Mouse (Mus musculus) hindbrain, embryonic 16.5 days (tissue): ENCODE measurements around the gene Tef. TPM values are rescaled to one million over a fixed set of nuclear protein-coding genes. Genes with fewer than 3 reads are reported as not detected.

Experiments
- ATAC-seq: fragments of 200-750 bp; cut with Nextera tagmentation; 2 replicates; pipeline ENCODE4 v1.8.0; 2017; ENCODE audit warnings: moderate TSS enrichment, moderate library complexity
- H3K27ac ChIP-seq: fragments of 300-500 bp; sonication (generic); 2 replicates; pipeline ENCODE4 v1.5.1; 2014; ENCODE audit warnings: low read depth, mild to moderate bottlenecking, control low read depth, low read length, moderate library complexity
- H3K27me3 ChIP-seq: fragments of 300-500 bp; sonication (generic); replicated peaks from 2 replicates; pipeline ENCODE4 v1.6.1; 2014; ENCODE audit warnings: low read length; ENCODE audit not compliant: control insufficient read depth, insufficient read depth
- H3K36me3 ChIP-seq: fragments of 300-500 bp; sonication (generic); 2 replicates; pipeline ENCODE4 v1.6.1; 2014; ENCODE audit warnings: mild to moderate bottlenecking, low read length, moderate library complexity, mixed read lengths; ENCODE audit not compliant: control insufficient read depth, insufficient read depth
- H3K4me1 ChIP-seq: fragments of 300-500 bp; sonication (generic); 2 replicates; pipeline ENCODE4 v1.6.1; 2014; ENCODE audit warnings: low read depth, low read length; ENCODE audit not compliant: control insufficient read depth, insufficient read depth
- H3K4me2 ChIP-seq: fragments of 300-500 bp; sonication (generic); 2 replicates; pipeline ENCODE4 v1.6.1; 2014; ENCODE audit warnings: mild to moderate bottlenecking, low read length, control low read depth, moderate library complexity
- H3K4me3 ChIP-seq: fragments of 300-500 bp; sonication (generic); 2 replicates; pipeline ENCODE4 v1.5.1; 2014; ENCODE audit warnings: mild to moderate bottlenecking, low read length, control low read depth, moderate library complexity
- H3K9ac ChIP-seq: fragments of 300-500 bp; sonication (generic); 2 replicates; pipeline ENCODE4 v1.6.1; 2014; ENCODE audit warnings: low read depth, mild to moderate bottlenecking, control low read depth, low read length, moderate library complexity
- H3K9me3 ChIP-seq: fragments of 300-500 bp; sonication (generic); 2 replicates; pipeline ENCODE4 v1.6.1; 2014; ENCODE audit warnings: mild to moderate bottlenecking, low read length, moderate library complexity; ENCODE audit not compliant: control insufficient read depth
- WGBS: fragments of 180-500 bp; shearing (Covaris S2); extraction: QIAGEN DNeasy Blood & Tissue Kit; methylation state at CpG from one replicate; pipeline ENCODE4 v1.1.7; 2014; 5-methylcytosine and 5-hydroxymethylcytosine counted together
- polyA plus RNA-seq: library from polyadenylated mRNA; unstranded; fragments of >200 nt; fragmentation: Nextera tagmentation; extraction: Ambion mirVana; gene quantifications from 2 replicates; pipeline ENCODE4 v1.2.1, GENCODE M21; 2015

Tef gene
- 22.9 and 23.1 TPM in 2 replicates for polyA plus RNA-seq

DNA sequence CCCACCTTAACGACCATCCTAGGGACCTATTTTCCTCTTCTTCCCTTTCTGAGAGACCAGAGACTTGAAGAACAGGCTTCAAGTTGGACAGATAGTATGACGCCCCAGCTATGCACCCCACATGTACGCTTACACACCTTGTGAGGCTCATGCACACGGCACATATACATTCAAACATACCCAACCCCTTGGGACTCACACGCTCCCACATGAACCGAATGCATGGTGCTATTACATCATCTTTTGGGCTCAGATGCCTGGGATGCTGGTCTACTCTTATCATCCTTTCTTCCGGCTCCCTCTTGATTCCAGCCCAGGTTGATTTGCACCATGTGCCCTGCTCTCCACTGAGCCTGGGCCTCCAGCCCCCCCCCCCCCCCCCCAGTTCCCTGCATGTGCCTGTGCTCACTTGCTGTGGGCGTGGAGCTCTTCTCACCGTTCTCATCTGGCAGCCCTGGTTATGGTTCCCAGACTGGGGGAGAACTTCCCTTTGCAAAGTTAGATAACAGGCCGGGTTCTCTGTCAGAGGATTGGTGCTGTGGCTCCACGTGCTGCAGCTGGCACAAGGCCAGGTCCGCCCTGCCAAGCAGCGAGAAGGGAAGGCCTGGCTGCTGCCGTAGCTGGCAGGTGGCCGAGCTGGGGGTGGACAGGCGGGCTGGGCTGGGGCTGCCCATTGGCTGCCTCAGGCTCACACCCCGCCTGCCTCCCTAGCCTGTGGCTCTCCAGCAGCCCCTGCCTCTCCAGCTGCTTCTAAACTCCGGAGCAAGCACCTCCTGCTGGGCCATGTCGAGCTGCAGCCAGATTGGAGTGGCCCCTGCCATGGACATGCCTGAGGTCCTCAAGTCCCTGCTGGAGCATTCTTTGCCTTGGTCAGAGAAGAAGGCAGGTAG, at the start of gene Tef:
Gene Tef, plus strand, starts transcription at position 421 of the 890 bp plus-strand sequence.
- 19% methylated on average over 19 of the region's 19 CpGs for WGBS

DNA sequence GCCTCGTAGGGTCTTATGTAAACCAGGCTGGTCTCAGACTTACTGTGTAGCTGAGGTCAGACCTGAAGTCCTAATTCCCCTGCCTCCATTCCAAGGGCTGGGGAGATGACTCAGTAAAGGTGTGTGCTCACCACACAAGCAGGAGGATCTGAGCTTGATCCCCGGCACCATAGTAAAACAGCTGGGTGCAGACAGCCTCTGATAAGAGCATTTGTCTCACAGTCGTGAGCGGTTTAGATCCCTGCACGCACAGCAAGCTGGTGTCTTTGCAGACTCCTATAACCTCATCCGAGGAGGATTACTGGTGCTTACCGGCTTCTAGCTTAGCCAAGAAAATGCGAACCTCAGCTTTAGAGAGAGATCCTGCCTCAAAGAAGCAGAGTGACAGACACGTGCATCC, 48.6 kb upstream of the Tef start:
- H3K4me2 ChIP-seq = no peak overlapping the region
- no peaks in the 10 kb centered on the region for H3K9me3 ChIP-seq
- no peaks in the 10 kb centered on the region for H3K27me3 ChIP-seq
- H3K4me3 ChIP-seq = no peak overlapping the region
- WGBS = 96% methylated on average over 9 of the region's 9 CpGs
- peaks cover 6% of the 10 kb centered on the region; the same call in 1 of the 2 replicates for H3K4me1 ChIP-seq
- H3K36me3 ChIP-seq = no peaks in the 10 kb centered on the region
- H3K27ac ChIP-seq = no peak overlapping the region
- no peak overlapping the region for H3K9ac ChIP-seq
- ATAC-seq = no peak

More for the DNA sequence above, at the start of gene Tef:
- no peaks in the 10 kb centered on the region for H3K27me3 ChIP-seq
- H3K36me3 ChIP-seq = no peaks in the 10 kb centered on the region
- ATAC-seq = peak; percentile 97
- peaks cover 22% of the 10 kb centered on the region for H3K4me1 ChIP-seq
- peak within 1 kb of the TSS; percentile 39 for H3K4me3 ChIP-seq
- H3K27ac ChIP-seq = peak within 1 kb of the TSS; percentile 73
- H3K4me2 ChIP-seq = peak within 1 kb of the TSS; percentile 67
- peak within 1 kb of the TSS; percentile 45 for H3K9ac ChIP-seq
- H3K9me3 ChIP-seq = no peaks in the 10 kb centered on the region

DNA sequence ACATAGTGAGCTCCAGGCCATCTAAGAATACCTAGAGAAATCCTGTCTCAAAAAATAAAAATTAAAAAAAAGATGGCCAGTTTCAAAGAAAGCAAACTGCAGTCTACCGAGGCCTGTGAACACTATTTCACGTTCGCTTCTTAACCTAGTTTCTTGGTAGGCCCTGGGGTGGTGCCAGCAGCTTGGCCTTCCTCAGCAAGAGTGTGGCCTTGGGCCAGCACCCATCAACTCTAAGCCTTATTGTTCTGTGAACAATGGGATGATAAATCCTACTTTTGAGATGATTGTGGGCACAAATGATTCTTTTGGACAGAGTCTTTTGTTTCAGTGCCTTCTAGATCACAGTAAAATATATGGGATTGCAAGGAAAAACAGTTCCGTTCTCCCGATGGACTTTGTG, 43.5 kb upstream of the Tef start:
- no peaks in the 10 kb centered on the region for H3K27me3 ChIP-seq
- no peak overlapping the region for H3K4me3 ChIP-seq
- no peak overlapping the region for H3K9ac ChIP-seq
- ATAC-seq = no peak
- H3K4me1 ChIP-seq = no peaks in the 10 kb centered on the region; the same call in 1 of the 2 replicates
- H3K27ac ChIP-seq = no peak overlapping the region
- no peaks in the 10 kb centered on the region for H3K36me3 ChIP-seq
- H3K4me2 ChIP-seq = no peak overlapping the region
- no peaks in the 10 kb centered on the region for H3K9me3 ChIP-seq
- WGBS = 78% methylated on average over 5 of the region's 5 CpGs

DNA sequence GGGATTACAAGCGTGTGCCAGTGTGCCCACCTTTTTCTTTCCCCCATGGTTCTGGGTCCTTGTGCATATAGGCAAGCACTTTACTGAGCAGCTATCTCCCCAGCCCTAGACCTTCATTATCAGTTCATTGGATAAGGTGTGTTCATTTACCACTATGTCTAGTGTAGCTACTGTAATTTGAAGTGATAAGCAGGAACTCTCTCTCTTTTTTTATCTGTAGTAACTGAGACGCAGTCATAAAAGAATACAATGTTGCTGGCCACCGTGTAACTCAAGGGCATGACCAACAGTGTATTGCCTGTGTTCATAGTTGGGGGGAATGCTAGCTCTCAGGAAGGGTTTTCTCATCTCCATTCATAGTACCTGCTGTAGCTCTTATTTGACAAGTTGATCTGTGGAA, 42.7 kb upstream of the Tef start:
- H3K4me3 ChIP-seq = no peak overlapping the region
- WGBS = 90% methylated on average over 3 of the region's 3 CpGs
- no peaks in the 10 kb centered on the region; the same call in 1 of the 2 replicates for H3K4me1 ChIP-seq
- no peak for ATAC-seq
- H3K9me3 ChIP-seq = no peaks in the 10 kb centered on the region
- no peak overlapping the region for H3K4me2 ChIP-seq
- H3K27me3 ChIP-seq = no peaks in the 10 kb centered on the region
- no peaks in the 10 kb centered on the region for H3K36me3 ChIP-seq
- no peak overlapping the region for H3K9ac ChIP-seq
- H3K27ac ChIP-seq = no peak overlapping the region

DNA sequence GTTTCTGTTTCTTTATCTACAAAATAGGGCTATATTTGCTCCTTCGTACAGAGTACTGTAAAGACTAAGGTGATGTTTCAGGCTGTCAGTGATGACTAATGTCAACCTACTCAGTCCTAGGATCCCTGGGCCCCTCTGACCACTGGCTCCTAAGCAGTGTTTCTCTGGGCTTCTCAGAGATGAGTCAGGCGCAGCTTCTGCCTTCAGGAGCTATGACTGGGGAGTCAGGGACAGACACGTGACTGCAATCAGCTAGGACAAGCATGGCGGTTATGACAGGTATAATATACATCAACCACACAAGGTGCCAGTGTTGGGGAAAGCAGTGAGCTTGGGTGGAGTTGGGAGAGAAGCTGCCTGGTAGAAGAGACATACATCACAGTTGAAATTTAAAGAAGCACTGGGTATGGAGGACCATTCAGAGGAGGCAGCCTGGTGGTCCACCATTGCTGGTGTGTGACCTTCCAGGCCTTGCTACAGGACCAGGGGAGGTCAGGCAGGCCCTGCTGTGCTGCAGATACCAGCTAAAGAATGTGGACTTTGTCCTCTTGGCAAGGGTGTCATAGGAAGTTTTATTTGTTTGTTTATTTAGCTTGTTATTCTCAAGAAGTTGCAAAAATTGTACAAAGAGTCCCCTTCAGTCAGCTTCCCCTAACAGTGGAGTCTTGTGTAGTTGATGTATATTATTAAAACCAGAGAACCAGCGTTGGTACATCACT, 41.7 kb upstream of the Tef start:
- no peaks in the 10 kb centered on the region; the same call in 1 of the 2 replicates for H3K4me1 ChIP-seq
- ATAC-seq = no peak
- WGBS = 94% methylated on average over 5 of the region's 5 CpGs
- H3K36me3 ChIP-seq = no peaks in the 10 kb centered on the region
- H3K4me2 ChIP-seq = no peak overlapping the region
- H3K4me3 ChIP-seq = no peak overlapping the region
- H3K27ac ChIP-seq = no peak overlapping the region
- no peak overlapping the region for H3K9ac ChIP-seq
- H3K9me3 ChIP-seq = no peaks in the 10 kb centered on the region
- H3K27me3 ChIP-seq = no peaks in the 10 kb centered on the region

DNA sequence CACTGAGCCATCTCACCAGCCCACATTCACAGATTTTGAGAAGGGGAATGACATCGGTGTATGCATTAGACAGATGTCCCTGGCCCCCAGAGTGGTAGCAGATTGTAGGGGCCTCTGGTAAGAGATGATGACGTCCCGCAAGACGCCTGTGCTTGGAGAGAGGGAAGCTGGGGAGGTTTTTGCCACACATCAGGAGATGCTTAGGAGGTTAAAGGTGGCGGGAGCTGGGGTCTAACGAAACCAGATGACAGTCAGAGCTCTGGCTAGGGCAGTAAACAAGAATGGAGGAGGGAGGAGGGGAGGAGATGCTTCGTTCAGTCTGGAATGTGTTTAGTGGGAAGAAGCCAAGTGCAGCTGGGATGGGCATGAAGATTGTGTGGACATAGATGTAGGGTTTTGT, 40.8 kb upstream of the Tef start:
- WGBS = 80% methylated on average over 7 of the region's 7 CpGs
- Histone ChIP-seq H3K27ac (no peak overlapping the region), H3K4me2 (no peak overlapping the region), H3K9me3 (no peaks in the 10 kb centered on the region), H3K4me3 (no peak overlapping the region), H3K9ac (no peak overlapping the region), H3K27me3 (no peaks in the 10 kb centered on the region), H3K4me1 (no peaks in the 10 kb centered on the region; the same call in 1 of the 2 replicates), H3K36me3 (no peaks in the 10 kb centered on the region)
- no peak for ATAC-seq

DNA sequence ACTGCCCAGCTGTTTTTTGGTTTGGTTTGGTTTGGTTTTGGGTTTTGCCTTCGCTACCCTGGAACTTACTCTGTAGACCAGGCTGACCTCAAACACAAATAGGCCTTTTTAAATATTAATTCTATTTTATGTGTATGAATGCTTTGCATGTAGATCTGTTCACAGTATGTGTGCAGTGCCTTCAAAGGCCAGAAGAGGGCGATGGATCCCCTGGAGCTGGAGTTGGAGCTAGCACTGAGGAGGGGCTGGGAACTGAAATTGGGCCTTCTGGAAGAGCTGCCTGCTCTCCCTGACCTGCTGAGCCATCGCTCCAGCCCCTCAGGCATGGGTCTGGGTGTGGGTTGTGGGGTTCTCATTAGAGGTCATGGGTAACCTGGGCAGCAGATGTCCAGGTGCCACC, 40.3 kb upstream of the Tef start:
- Histone ChIP-seq H3K27me3 (no peaks in the 10 kb centered on the region), H3K4me2 (no peak overlapping the region), H3K4me1 (no peaks in the 10 kb centered on the region; the same call in 1 of the 2 replicates), H3K9ac (no peak overlapping the region), H3K36me3 (no peaks in the 10 kb centered on the region), H3K4me3 (no peak overlapping the region), H3K27ac (no peak overlapping the region), H3K9me3 (no peaks in the 10 kb centered on the region)
- WGBS = 93% methylated on average over 3 of the region's 3 CpGs
- no peak for ATAC-seq

DNA sequence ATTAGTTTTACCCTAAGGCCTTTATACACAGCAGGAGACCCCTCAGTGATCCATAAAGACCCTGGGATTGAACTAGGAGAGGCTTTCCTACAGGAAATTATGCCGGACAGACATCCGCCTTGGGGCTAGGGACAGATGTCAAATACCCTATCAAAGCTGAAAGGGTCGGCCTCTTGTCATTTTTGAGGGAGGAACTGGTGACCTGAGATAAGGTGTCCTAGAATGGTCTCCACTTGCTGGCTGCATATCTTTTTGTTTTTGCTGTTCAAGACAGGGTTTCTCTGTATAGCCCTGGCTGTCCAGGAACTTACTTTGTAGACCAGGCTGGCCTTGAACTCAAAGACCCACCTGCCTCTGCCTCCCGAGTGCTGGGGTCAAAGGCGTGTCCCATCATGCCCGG, 37.6 kb upstream of the Tef start:
- WGBS = 89% methylated on average over 6 of the region's 6 CpGs
- Histone ChIP-seq H3K4me3 (no peak overlapping the region), H3K9ac (no peak overlapping the region), H3K36me3 (peaks cover 3% of the 10 kb centered on the region; the same call in 1 of the 2 replicates), H3K9me3 (no peaks in the 10 kb centered on the region), H3K27me3 (no peaks in the 10 kb centered on the region), H3K4me2 (no peak overlapping the region), H3K27ac (no peak overlapping the region), H3K4me1 (no peaks in the 10 kb centered on the region)
- no peak for ATAC-seq

DNA sequence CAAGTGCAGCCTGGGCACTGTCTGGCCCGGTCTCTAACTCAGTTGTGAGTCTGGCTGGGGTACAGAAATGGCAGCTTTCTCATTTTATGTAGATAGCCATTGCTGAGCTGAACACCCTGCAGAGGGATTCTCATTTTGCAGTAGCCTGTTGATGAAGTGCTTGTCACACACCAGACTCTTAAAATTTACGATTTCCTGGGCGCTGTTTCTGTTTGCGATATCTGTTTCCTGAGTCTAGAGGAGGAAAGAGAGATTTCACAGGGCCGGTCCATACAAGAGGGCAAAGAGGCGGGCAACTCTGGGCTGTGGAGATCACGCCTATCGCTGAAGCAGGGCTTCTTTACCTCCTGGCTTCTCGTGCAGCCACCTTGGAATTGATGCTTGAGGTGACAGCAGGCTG, 36.6 kb upstream of the Tef start:
- peaks cover 6% of the 10 kb centered on the region; the same call in 1 of the 2 replicates for H3K36me3 ChIP-seq
- no peak overlapping the region for H3K4me3 ChIP-seq
- H3K27me3 ChIP-seq = no peaks in the 10 kb centered on the region
- H3K27ac ChIP-seq = no peak overlapping the region
- H3K9me3 ChIP-seq = no peaks in the 10 kb centered on the region
- H3K4me1 ChIP-seq = no peaks in the 10 kb centered on the region
- no peak overlapping the region for H3K4me2 ChIP-seq
- 86% methylated on average over 9 of the region's 9 CpGs for WGBS
- ATAC-seq = no peak
- no peak overlapping the region for H3K9ac ChIP-seq
